Mouse (Mus musculus) C2C12 (cell line): ENCODE results near the gene Tbxa2r. TPM values are rescaled to one million over a fixed set of nuclear protein-coding genes. Genes with fewer than 3 reads are reported as not detected.

Experiments used
- H3K27me3 ChIP-seq: one replicate; pipeline ENCODE4 v1.6.1; 2011; ENCODE audit not compliant: control insufficient read depth, insufficient read depth, insufficient read length
- H3K36me3 ChIP-seq: one replicate; pipeline ENCODE4 v1.6.1; 2011; ENCODE audit not compliant: control insufficient read depth, insufficient read depth
- H3K4me3 ChIP-seq: one replicate; pipeline ENCODE4 v1.5.1; 2011; ENCODE audit warnings: mild to moderate bottlenecking, control low read depth; ENCODE audit not compliant: poor library complexity, insufficient read depth, severe bottlenecking
- H3K79me2 ChIP-seq: one replicate; pipeline ENCODE4 v1.6.1; 2011; ENCODE audit not compliant: control insufficient read depth, insufficient read depth
- H3K79me3 ChIP-seq: one replicate; pipeline ENCODE4 v1.6.1; 2011; ENCODE audit warnings: low read depth, control low read depth
- H3ac ChIP-seq: one replicate; pipeline ENCODE3; 2011; ENCODE audit warnings: low read depth; ENCODE audit not compliant: control insufficient read depth, insufficient read length
- CEBPB ChIP-seq: IDR thresholded peaks from one replicate; pipeline ENCODE4 v1.6.1; 2011; ENCODE audit warnings: low read depth, mild to moderate bottlenecking, control low read depth, moderate library complexity
- CTCF ChIP-seq: IDR thresholded peaks from one replicate; pipeline ENCODE4 v1.5.1; 2011; ENCODE audit not compliant: control insufficient read depth, insufficient read depth, insufficient read length
- FOSL1 ChIP-seq: IDR thresholded peaks from one replicate; pipeline ENCODE4 v1.8.0; 2011; ENCODE audit warnings: mild to moderate bottlenecking, low read length; ENCODE audit not compliant: poor library complexity, insufficient read depth, severe bottlenecking
- MAX ChIP-seq: IDR thresholded peaks from one replicate; pipeline ENCODE4 v1.6.1; 2011; ENCODE audit warnings: mild to moderate bottlenecking, control low read depth
- MYOD1 ChIP-seq: IDR thresholded peaks from one replicate; pipeline ENCODE4 v1.6.1; 2011; ENCODE audit warnings: low read depth; ENCODE audit not compliant: control insufficient read depth, insufficient read length
- MYOG ChIP-seq: IDR thresholded peaks from one replicate; pipeline ENCODE4 v1.6.1; 2011; ENCODE audit not compliant: control insufficient read depth, insufficient read length; ENCODE audit errors: extremely low read depth
- USF1 ChIP-seq: IDR thresholded peaks from one replicate; pipeline ENCODE4 v1.6.1; 2011; ENCODE audit warnings: low read depth, mild to moderate bottlenecking, control low read depth, moderate library complexity
- polyA plus RNA-seq: library from polyadenylated mRNA; unstranded; fragments of >200 nt; fragmentation: generic; extraction: Trizol; gene quantifications from one replicate; pipeline ENCODE4 v1.2.1, GENCODE M21; 2012; ENCODE audit warnings: missing spikeins

The Tbxa2r gene
- polyA plus RNA-seq, 1 experiment = 0.02 TPM

DNA sequence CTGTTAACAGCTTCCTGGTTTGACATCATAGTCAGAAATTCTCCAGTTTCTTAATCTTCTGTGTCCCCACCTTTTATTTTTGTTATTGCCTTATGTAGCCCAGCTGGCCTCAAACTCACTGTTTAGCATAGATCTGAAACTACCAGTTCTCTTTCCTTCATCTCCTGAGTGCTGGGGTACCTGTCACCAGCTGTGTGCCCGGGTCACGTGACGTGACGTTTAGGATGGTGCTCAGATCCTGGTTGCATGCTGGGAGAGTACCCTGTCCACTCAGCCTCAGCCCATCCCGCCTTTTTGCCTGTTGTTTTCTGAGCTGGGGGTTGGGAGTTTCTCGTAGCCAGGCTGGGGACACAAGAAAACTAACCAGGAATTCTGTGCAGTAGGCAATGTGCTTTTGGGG, 31.3 kb upstream of the Tbxa2r start:
- no peak overlapping the region for H3ac ChIP-seq
- peaks cover 52% of the 10 kb centered on the region for H3K79me3 ChIP-seq
- H3K79me2 ChIP-seq = peaks cover 93% of the 10 kb centered on the region
- no peaks in the 10 kb centered on the region for H3K36me3 ChIP-seq
- H3K4me3 ChIP-seq = no peak overlapping the region
- TF ChIP-seq FOSL1 (no peak), CEBPB (no peak), MYOD1 (no peak), MYOG (no peak), MAX (no peak), CTCF (no peak), USF1 (no peak)
- no peaks in the 10 kb centered on the region for H3K27me3 ChIP-seq

DNA sequence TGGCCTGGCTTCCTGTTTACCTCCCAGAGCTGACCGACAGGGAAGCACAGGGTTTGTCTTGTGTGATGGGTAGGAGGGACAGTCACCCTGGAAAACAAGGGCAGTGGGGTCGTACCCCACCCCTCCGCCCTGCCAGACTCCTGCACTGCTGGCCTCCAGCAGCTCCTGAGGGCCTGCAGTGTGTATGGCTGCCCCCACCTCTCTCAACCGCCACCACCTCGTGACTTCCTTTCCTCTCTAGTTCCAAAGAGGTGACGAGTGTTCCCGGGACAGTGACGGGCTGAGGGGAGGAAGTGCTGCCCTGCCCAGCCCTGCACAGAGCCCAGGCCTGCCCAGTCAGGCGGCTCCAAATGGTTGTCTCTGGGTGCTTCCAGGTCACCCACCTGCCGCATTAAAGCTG, 30.7 kb upstream of the Tbxa2r start:
- Histone ChIP-seq H3K4me3 (no peak overlapping the region), H3K79me3 (peaks cover 52% of the 10 kb centered on the region), H3K27me3 (no peaks in the 10 kb centered on the region), H3K36me3 (no peaks in the 10 kb centered on the region), H3K79me2 (peaks cover 94% of the 10 kb centered on the region), H3ac (no peak overlapping the region)
- no peak for TF ChIP-seq USF1
- TF ChIP-seq CTCF = no peak
- no peak for TF ChIP-seq CEBPB
- TF ChIP-seq MAX = no peak
- no peak for TF ChIP-seq MYOG
- no peak for TF ChIP-seq MYOD1
- no peak for TF ChIP-seq FOSL1

DNA sequence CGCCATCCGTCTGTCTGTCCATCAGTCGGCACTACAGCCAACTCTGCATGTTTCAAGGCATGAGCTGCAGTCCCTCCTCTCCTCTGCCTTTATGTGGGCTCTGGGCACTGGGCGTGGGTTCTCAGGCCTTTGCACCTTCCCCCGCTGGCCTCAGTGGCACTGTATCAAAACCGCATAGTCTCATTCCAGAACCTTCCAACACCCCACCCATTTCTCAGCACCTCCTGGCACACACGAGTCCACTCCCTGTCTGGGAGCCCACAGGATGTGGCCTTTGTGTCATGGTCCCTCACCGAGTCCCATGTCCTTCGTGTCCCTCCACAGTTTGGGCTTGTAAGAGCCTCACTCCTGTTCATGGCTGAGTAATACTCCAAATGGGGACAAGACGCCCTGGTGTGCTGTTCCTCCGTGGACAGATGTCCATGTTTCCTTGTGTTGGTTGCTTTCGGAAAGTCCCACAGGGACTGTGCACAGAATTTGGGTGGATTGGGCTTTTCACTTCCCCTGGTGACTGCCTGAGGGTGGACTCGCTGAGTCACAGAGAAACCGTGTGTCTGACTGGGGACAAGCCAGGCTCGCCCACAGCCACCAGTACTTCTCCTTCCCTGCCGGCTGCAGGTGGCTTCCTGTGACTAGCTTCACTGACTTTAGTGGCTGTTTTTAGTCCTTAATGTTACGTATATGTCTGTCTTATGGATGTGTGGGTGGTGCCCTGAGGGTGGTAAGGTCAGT, 30.0 kb upstream of the Tbxa2r start:
- Histone ChIP-seq H3K27me3 (no peaks in the 10 kb centered on the region), H3K79me3 (peaks cover 51% of the 10 kb centered on the region), H3K36me3 (no peaks in the 10 kb centered on the region), H3K79me2 (peaks cover 94% of the 10 kb centered on the region), H3ac (no peak overlapping the region), H3K4me3 (no peak overlapping the region)
- TF ChIP-seq CTCF = no peak
- no peak for TF ChIP-seq MAX
- TF ChIP-seq MYOD1 = no peak
- no peak for TF ChIP-seq MYOG
- TF ChIP-seq USF1 = no peak
- no peak for TF ChIP-seq FOSL1
- no peak for TF ChIP-seq CEBPB

DNA sequence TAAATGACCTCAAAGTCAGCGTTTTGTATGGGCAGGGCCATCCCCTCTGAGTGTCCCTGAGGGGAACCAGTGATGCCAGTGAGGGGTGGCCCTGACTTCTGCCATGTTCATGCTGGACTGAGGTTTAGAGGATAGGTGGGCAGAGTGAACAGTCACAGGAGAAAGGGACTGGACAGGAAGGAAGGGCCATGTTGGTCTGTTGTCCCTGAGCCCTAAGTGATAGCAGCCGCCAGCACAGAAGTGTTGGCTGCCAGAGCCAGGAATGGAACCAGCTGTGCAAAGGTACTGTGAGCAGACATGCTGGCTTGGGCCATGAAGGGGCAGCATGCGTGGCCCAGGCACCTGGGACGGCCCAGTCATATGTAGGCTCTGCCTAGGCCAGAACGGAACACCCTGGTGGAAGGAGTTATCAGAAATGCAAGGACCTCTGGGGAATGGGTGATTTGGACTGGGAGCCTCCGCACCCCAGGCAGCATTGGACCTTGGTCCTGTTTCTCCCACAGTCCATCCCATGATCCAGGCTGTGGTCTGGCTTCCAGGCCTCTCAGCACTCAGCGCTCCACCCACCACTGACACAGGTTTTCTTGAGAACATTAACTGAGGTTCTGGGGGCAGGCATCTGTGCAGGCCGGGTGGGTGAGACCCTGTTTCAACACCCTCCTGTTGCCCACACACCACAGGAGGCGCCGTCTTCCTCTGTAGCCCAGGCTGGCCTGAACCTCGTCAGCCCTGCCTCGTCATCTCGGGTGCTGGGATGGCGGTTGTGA, 28.8 kb upstream of the Tbxa2r start:
- H3K36me3 ChIP-seq = no peaks in the 10 kb centered on the region
- H3ac ChIP-seq = no peak overlapping the region
- peaks cover 41% of the 10 kb centered on the region for H3K79me3 ChIP-seq
- no peak for TF ChIP-seq FOSL1
- TF ChIP-seq USF1 = no peak
- no peak for TF ChIP-seq CTCF
- no peak for TF ChIP-seq MAX
- no peak for TF ChIP-seq MYOG
- H3K4me3 ChIP-seq = no peak overlapping the region
- H3K79me2 ChIP-seq = peaks cover 93% of the 10 kb centered on the region
- H3K27me3 ChIP-seq = no peaks in the 10 kb centered on the region

DNA sequence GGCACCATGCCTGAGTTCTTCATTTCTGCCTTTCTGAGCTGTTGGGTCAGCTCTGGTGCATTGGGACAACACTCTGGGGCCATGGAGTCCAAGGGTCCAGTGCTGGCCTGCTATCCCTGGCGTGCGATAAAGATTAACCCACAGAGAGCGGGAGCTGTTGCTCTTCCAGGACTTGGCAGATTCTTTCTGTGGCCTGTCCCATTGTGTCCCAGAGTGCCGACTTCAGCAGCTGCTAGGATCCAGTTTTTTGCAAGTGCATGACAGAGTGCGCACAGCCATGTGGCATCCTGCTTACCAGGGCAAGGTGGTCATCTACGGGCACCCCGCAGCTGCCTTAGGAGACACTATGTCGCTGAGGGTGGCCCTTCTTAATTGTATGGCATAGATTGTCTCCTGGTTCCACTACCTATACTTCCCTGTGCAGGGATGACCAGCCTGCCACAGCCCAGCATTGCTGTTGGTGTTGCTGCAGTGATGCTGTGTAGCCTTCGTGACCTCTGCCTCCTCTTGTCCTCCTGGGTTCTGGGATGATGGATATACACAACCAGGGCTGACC, 28.1 kb upstream of the Tbxa2r start:
- TF ChIP-seq MYOG = no peak
- TF ChIP-seq CEBPB = no peak
- no peak for TF ChIP-seq USF1
- TF ChIP-seq MAX = no peak
- TF ChIP-seq MYOD1 = no peak
- TF ChIP-seq CTCF = no peak
- TF ChIP-seq FOSL1 = no peak
- H3K27me3 ChIP-seq = no peaks in the 10 kb centered on the region
- H3K4me3 ChIP-seq = no peak overlapping the region
- peaks cover 39% of the 10 kb centered on the region for H3K79me3 ChIP-seq
- no peak overlapping the region for H3ac ChIP-seq
- H3K79me2 ChIP-seq = peaks cover 90% of the 10 kb centered on the region
- H3K36me3 ChIP-seq = no peaks in the 10 kb centered on the region

DNA sequence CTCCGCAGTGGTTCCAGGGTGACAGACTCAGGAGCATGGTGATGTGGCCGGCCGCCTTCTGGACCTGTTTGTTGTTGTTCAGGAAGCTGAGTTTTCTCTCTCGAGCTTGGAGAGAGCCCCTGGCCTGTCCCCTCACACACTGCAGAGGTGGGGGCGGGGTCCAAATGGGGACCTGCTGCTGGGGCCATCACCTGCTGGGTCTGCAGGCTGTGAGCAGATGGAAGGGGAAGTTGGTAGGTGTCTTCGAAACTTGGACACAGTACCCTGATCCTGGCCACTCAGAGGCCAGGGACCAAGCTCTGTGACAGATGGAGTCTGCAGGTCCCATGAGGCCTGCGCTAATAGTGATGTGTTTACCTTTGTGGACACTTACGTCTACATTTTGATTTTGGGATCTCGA, 27.2 kb upstream of the Tbxa2r start:
- H3K27me3 ChIP-seq = no peaks in the 10 kb centered on the region
- H3K4me3 ChIP-seq = no peak overlapping the region
- peaks cover 5% of the 10 kb centered on the region for H3K36me3 ChIP-seq
- H3K79me2 ChIP-seq = peaks cover 81% of the 10 kb centered on the region
- no peak for TF ChIP-seq FOSL1
- no peak for TF ChIP-seq CTCF
- TF ChIP-seq MYOG = no peak
- TF ChIP-seq CEBPB = no peak
- TF ChIP-seq USF1 = no peak
- TF ChIP-seq MAX = no peak
- TF ChIP-seq MYOD1 = no peak
- H3K79me3 ChIP-seq = peaks cover 31% of the 10 kb centered on the region
- H3ac ChIP-seq = no peak overlapping the region
